Mouse (Mus musculus) bone marrow macrophage, adult 2 months (primary cell): ENCODE data around the gene Tbc1d13. TPM values are rescaled to one million over a fixed set of nuclear protein-coding genes. Genes with fewer than 3 reads are reported as not detected.
"Not testable (repeated sequence)": the region's sequence is repeated elsewhere in the genome, so short reads cannot be mapped to it uniquely, and the experiment has no call there.

Source experiments
- H3K27ac ChIP-seq: 2 replicates; pipeline ENCODE4 v1.5.1; 2012; ENCODE audit warnings: low read depth, low read length; ENCODE audit not compliant: insufficient read depth
- H3K4me1 ChIP-seq: 2 replicates; pipeline ENCODE4 v1.6.1; 2012; ENCODE audit warnings: low read length; ENCODE audit not compliant: control insufficient read depth, insufficient read depth
- H3K4me3 ChIP-seq: 2 replicates; pipeline ENCODE4 v1.5.1; 2012; ENCODE audit warnings: mild to moderate bottlenecking, low read length, moderate library complexity; ENCODE audit not compliant: insufficient read depth
- CTCF ChIP-seq: IDR thresholded peaks from 2 replicates; pipeline ENCODE4 v1.5.1; 2012; ENCODE audit warnings: low read depth, mild to moderate bottlenecking, low read length, moderate library complexity
- POLR2A ChIP-seq: IDR thresholded peaks from 2 replicates; pipeline ENCODE4 v1.6.1; 2012; ENCODE audit warnings: mild to moderate bottlenecking, low read depth, low read length, borderline replicate concordance
- polyA plus RNA-seq: library from polyadenylated mRNA; stranded (reverse); fragments of >200 nt; gene quantifications from 2 replicates; pipeline ENCODE4 v1.2.4, GENCODE M21; 2012; ENCODE audit not compliant: missing spikeins, insufficient read depth, insufficient read length

Gene Tbc1d13
- polyA plus RNA-seq, 1 experiment = 107 TPM

DNA sequence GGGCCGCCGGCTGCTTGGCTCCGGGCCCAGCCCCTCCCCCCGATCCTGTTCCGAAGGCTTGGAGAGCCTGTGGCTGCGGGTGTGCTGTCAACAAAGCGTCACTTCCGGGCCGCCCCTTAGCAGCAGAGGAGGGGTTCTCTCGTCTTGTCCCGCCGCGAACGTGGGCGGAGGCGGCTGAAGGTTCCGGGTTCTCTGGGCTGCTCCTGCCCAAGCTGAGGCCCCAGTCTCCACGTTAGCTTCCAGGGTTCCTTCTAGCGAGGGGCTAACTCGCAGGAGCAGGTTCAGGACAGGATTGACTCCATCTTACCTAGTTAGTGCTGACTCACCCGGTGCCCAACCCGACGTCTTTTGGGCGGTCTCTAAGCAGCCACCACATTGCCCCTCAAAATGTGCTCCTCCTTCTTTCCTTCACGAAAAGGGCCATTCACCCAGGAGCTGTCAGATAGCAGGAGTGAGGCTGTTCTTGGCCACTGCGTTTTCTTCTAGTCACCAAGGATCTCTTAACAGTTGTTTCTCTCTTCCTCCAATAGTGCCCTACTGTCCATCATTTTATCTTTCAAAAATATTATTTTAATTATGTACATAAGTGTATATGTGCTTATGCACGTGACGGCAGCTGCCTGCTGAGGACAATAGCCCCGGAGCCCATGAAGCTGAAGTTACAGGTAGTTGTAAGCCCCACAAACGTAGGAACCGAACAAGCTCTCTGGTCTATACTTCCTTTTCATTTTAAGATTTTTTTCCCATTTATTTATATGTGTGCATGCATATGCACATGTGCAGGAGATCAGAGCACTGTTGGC, 8.9 kb upstream of the Tbc1d13 start, which contains the start of gene Zer1:
Gene Zer1, minus strand, starts transcription at position 114 of the 803 bp plus-strand sequence.
- no peak for TF ChIP-seq CTCF
- TF ChIP-seq POLR2A = no peak
- H3K4me3 ChIP-seq = peak within 1 kb of the TSS; percentile 91
- peak within 1 kb of the TSS; percentile 64 for H3K27ac ChIP-seq
- H3K4me1 ChIP-seq = peaks cover 7% of the 10 kb centered on the region

DNA sequence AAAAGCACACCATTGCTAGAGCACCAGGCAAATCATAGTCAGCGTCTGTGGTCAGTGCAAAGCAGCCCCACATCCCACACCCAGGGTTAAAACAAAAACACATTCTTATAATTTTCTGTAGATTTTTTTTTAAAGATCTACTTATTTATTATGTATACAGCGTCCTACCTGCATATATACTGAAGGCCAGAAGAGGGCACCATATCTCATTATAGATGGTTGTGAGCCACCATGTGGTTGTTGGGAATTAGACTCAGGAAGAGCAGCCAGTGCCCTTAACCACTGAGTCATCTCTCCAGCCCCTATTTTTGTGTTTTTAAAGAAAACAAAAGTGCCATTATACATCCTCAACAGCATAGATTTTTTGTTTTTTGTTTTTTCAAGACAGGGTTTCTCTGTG, 4.8 kb upstream of the Tbc1d13 start:
- no peak overlapping the region for H3K4me3 ChIP-seq
- H3K4me1 ChIP-seq = peaks cover 15% of the 10 kb centered on the region
- no peak overlapping the region for H3K27ac ChIP-seq
- no peak for TF ChIP-seq POLR2A
- TF ChIP-seq CTCF = no peak

DNA sequence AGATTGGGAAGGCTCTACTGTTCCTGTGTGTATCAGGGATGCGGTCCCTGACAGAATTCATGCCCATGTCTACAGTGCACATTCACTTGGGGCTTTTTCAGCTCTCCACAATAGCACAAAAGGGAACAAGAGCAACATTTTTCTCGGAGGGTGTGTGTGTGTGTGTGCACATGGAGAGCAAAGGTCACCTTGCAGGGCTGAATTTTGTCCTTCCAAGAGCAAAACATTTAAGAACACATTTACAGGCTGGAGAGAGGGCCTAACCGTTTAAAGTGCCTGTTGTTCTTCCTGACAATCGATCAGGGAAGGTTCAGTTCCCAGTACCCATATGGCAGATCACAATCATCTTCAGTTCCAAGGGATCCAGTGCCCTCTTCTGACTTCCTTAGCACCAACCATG, 3.4 kb upstream of the Tbc1d13 start:
- no peak overlapping the region for H3K4me3 ChIP-seq
- TF ChIP-seq CTCF (no peak), POLR2A (no peak)
- H3K4me1 ChIP-seq = peaks cover 12% of the 10 kb centered on the region

DNA sequence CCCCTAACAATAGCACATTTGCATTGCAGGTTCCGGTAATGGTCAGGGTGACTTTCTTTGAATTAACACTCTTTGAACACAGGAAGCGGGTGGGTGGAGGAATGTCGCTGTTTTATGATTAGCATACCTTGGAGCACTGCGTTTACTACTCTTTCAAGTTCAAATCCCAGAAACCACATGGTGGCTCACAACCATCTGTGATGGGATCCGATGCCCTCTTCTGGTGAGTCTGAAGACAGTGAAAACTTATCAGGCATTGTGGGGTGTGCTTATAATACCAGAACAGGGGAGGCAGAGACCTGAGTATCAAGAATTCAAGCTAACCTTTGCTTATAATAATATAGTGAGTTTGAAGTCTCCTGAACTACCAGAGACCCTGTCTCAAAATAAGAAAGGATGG, 2.3 kb upstream of the Tbc1d13 start:
- not testable (repeated sequence) for H3K4me3 ChIP-seq, H3K27ac ChIP-seq
- peaks cover 18% of the 10 kb centered on the region for H3K4me1 ChIP-seq

More for the DNA sequence above, 3.4 kb upstream of the Tbc1d13 start:
- no peak overlapping the region for H3K27ac ChIP-seq

DNA sequence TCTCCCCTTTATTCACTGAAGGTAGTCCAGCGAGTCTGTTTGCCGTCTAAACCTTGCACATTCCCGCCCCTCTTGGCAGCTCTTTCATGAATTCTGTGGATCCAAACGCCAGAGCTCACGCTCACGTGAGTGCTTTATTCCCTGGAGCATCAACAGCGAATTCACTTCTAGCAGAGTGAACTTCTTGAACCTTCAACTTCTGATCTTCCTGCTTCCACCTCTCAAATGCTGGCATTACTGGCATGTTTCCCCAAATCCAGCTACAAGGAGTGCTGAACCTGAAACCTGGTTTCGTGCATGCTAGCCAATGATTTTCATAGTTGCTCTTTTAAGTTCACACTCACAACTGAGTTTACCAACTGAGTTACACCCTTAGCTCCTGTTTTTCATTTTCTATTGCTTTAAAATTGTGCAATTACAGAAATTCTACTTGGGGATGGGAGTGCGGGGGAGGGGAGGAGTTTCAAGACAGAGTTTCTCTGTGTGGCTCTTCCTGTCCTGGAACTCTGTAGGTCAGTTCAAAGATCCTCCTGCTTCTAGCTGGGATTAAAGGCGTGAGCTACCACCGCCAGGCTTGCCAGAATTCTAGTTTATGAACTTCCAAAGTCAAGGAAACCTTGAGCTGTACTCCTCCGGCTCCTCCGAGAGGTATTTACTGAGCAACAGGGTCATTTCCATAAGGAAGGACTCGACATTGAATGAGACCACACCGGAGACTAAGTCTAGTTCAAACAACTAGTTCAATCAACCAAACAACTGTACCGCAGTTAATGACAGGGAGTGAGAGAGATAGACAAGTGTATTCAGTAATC, 539 bp upstream of the Tbc1d13 start:
- TF ChIP-seq POLR2A (no peak), CTCF (no peak)
- Histone ChIP-seq H3K4me1 (peaks cover 18% of the 10 kb centered on the region), H3K4me3 (peak overlapping the region; percentile 94), H3K27ac (peak overlapping the region; percentile 89)

DNA sequence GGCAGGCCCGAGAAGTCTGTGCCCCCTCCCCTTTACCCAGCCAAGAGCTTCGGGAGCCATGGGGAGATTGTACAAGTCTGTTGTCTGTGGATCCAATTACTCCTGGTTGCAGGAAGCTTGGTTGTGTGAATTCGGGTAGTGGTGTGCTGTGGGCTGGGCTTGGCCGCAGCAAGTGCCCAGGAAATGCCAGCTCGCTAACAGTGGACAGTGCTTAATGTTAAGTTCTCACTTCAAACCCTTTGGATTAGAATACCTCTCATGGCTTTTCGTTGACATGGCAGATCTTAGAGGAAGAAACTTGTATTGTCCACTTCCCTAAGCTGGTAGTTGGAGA, 799 bp downstream of the Tbc1d13 start:
- Histone ChIP-seq H3K4me1 (peaks cover 18% of the 10 kb centered on the region), H3K4me3 (peak overlapping the region; percentile 94), H3K27ac (peak overlapping the region; percentile 94)
- TF ChIP-seq CTCF (no peak), POLR2A (no peak)

DNA sequence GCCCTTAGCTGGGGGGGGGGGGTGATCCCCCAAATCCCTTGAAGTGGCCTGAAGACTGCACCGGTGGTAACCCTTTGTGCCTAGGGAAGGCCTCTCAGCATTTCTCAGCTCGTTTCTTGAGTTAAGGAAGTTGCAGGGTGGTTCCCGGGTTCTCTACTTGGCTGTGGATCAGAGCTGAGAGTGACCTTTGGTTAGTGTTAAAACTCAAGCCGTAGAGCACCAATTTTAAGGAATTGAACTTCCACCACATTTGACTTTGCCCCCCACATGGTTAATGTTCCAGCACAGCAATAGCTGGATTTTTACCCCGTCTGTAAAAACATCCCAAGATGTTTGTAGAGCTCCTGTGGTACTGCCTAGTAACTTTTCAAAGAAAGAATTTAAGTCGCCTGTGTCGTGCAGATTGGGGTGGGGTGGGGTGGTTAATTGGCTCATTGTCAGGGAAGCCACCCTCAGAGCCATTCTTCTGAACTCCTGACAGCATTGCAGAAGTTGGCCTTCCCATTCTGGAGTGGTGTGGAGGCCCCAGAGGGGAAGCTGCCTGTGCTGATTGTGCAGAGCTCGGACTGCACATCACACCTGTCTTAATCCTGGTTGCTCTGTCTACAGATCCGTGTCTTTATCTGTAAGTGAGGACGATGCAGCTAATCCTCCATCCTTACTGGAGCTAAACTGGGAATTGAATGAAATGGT, 1.5 kb downstream of the Tbc1d13 start:
- Histone ChIP-seq H3K27ac (peak overlapping the region; percentile 94), H3K4me1 (peaks cover 18% of the 10 kb centered on the region), H3K4me3 (peak overlapping the region; percentile 94)
- TF ChIP-seq POLR2A = no peak
- TF ChIP-seq CTCF = no peak

DNA sequence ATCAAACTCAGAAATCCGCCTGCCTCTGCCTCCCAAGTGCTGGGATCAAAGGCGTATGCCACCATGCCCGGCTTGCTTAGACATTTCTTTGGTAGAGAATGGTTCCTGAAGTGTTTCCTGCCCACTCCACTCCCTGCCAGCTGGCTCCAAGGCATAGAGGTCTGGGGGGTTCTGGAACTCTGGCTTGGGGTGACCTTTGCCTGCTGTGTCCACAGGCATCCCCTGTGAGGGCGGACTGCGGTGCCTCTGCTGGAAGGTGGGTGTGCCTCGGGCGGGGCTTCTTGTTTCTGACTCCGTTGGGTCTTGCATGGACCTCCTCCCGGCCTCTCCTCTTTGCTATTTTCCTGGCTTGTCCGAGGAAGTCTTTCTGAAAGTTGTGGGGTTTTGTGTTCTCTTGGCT, 2.9 kb downstream of the Tbc1d13 start:
- no peak overlapping the region for H3K27ac ChIP-seq
- peaks cover 18% of the 10 kb centered on the region for H3K4me1 ChIP-seq
- no peak overlapping the region for H3K4me3 ChIP-seq
- TF ChIP-seq POLR2A (no peak), CTCF (no peak)

DNA sequence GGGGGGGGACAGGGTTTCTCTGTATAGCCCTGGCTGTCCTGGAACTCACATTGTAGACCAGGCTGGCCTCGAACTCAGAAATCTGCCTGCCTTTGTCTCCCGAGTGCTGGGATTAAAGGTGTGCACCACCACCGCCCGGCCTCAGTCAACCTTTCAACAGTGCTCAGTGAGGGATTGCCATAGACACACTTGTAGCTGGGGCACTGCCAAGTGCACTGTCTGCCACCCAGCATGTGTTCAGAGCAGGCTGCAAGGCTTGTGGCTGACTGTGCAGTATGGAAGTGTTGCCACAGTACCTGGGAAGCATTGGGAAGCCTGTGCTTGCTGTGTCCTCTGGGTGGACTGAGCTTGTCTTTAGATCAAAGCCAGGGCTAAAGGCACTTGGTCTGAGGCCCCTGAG, 6.5 kb downstream of the Tbc1d13 start:
- H3K4me1 ChIP-seq, H3K4me3 ChIP-seq, H3K27ac ChIP-seq: not testable (repeated sequence)

DNA sequence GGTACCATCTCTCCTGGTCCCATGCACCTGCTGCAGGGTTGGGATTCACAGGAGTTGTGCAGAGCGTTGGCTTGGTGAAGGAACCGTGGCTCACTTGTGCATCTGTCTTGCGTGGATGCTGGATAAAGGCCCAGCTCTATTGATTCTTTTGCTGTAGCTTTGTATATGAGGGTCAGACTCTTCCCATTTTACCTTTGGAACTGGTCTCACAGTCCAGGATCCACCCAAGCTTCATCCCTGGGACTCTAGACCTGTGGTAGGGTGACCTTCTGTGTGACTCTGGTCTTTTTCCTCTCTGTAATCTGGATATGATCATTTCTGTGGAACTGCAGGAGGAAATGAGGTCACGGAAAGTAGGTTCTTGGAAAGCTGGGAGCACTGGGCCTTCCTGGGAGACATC, 10.9 kb downstream of the Tbc1d13 start:
- H3K4me3 ChIP-seq = no peak overlapping the region
- TF ChIP-seq POLR2A = no peak
- TF ChIP-seq CTCF = no peak
- H3K27ac ChIP-seq = no peak overlapping the region
- peaks cover 5% of the 10 kb centered on the region for H3K4me1 ChIP-seq
